Mouse (Mus musculus): ENCODE results near the gene Shroom3. TPM values are rescaled to one million over a fixed set of nuclear protein-coding genes. Genes with fewer than 3 reads are reported as not detected.

Shroom3 gene
- total RNA-seq, 4 experiments from 2014 or later, result 0.29 to 1.0 (median 0.81) TPM

DNA sequence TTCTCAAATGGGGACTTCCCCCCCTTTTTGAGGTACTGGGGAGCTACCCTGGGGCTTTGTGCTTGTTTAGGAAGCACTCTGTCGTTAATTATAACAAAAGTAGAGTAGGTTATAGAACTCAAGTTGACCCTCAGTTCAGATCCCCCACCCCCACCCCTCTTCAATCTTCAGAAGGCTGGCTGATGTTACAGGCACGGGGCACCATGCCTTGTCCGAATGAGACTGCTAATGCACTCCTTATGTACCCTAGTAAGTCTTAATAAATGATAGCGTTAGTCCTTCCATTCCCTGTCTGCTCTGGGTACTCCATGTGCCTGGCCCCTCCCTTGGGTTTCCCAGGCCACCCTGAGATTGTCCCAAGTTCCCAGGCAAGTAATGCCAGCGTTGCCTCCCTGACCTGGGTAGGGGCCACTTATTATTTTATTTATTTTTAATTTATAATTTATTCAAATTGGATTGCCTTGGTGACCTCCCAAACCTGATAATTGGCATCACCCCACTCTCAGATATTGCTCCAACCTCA is 315.3 kb downstream of the Shroom3 start:
- no peak for DNase-seq (ENCODE audit: low spot score in 2 of 2)

- DNase-seq (ENCODE audit: low spot score in 2 of 2), result no peak
Measured at GRCm38 (mm10) chr5:93000060-93000459, 316.8 kb downstream of the Shroom3 start.

GRCm38 (mm10) chr5:93000774-93001757 is 317.8 kb downstream of the Shroom3 start:
- DNase-seq (ENCODE audit: low spot score in 2 of 2), result peak; percentile 17 to 30

DNA sequence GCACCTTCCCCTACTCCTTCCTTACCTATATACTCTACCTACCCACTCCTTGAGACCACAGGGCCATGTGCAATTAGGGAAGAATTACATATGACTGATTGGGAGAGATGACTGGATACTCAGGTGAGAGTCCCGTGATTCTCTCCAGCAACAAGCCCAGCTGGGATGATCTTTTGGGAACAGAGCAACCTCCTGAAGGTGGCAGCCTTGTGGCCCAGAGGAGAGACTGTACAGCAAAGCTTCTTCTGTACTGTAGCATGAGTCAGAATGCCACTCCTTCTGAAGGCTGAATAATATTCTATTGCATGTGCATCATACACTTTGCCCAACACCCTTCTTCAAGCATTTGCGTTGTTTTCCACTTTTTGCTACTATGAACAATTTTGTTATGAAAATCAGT is 319.4 kb downstream of the Shroom3 start:
- no peak for DNase-seq (ENCODE audit: low spot score in 2 of 2)

- peak in 1 of 2 experiments; percentile 38 for DNase-seq (ENCODE audit: low spot score in 2 of 2)
Measured at GRCm38 (mm10) chr5:93005229-93005814, 322.1 kb downstream of the Shroom3 start.

DNA sequence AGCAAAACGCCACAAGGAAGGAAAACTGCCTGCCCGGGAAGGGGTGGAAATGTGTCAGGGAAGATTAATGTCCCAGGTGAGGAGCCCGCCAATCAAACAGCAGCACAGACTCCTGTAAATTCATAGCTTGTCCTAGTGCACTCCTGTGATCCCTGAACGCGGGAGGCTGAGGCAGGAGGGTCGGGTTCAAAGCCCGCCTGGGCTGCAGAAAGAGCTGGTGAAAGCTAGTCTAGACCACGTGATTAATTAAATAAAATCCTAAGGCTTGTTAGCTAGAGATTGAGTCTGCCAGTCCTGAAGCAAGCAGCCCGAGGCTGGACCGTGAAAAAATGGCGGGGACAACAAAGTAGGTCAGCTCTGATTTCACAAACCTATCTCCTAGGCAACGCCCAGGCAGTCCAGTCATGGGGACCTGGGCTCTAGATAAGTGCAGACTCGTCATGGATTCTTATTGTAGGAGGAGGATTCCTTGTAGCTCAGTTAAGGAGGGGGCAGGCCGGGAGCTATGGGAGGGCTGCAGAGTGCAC is 322.6 kb downstream of the Shroom3 start:
- no peak for DNase-seq (ENCODE audit: low spot score in 2 of 2)

DNA sequence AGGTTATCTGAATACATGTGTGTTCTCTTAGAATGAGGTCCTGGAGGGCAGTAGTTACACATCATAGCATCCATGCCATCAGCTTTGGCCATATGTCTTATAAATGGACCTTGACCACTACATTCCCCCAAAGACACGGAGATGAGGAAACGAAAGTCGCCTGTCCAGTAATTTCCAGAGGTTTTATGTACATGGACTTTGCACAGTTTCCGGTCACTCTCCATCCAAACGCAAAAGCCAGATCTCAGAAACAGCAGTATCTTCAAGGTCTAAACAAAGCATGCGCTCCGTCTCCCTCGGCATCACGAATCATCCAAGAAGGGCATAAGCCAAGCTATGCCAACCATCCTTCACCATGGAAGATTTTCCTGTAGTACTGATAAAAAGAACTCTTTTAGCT is 325.0 kb downstream of the Shroom3 start:
- DNase-seq (ENCODE audit: low spot score in 2 of 2), result no peak

Small RNA genes lying within 50 kb of the gene (microRNA-seq; reads per million reads assigned to microRNA genes)
- not detected for gene Mir1961

Other genes starting within 250 kb of the Shroom3 start
- 10 to 100 TPM in 3 of 4 experiments, 1 to 10 TPM in 1; 9.5 to 13.5 (median 10.8) TPM for gene Nup54, start 248.2 kb upstream of the Shroom3 start, total RNA-seq (2022)
- gene Scarb2, start 176.6 kb upstream of the Shroom3 start, total RNA-seq (2022), result 10 to 100 TPM; 72.4 to 89.7 (median 80.3) TPM
- gene Fam47e, start 128.4 kb upstream of the Shroom3 start, total RNA-seq (2022), result not detected
- gene Stbd1, start 80.4 kb upstream of the Shroom3 start, total RNA-seq (2022), result 10 to 100 TPM; 35.7 to 80.7 (median 50.1) TPM
- 1 to 10 TPM in 2 of 4 experiments, under 1 TPM in 2; 0.43 to 1.4 (median 0.86) TPM for gene Ccdc158, start 8.2 kb upstream of the Shroom3 start, total RNA-seq (2022)